Mouse (Mus musculus) embryonic facial prominence, embryonic 11.5 days (tissue): Measurements from ENCODE around the gene Plxnc1. TPM values are rescaled to one million over a fixed set of nuclear protein-coding genes. Genes with fewer than 3 reads are reported as not detected.

ENCODE experiments used
- ATAC-seq: fragments of 200-750 bp; cut with Nextera tagmentation; replicated peaks from 2 replicates; pipeline ENCODE4 v1.8.0; 2017; ENCODE audit warnings: low read depth; ENCODE audit not compliant: insufficient number of reproducible peaks, low FRiP score, low TSS enrichment
- DNase-seq: peaks from one replicate; pipeline ENCODE4 v3.0.0-alpha.2; 2015; ENCODE audit warnings: low spot score
- H3K27ac ChIP-seq: fragments of 300-500 bp; sonication (generic); replicated peaks from 2 replicates; pipeline ENCODE4 v1.5.1; 2014; ENCODE audit warnings: mild to moderate bottlenecking, low read depth, low read length, control low read depth
- H3K27me3 ChIP-seq: fragments of 300-500 bp; sonication (generic); 2 replicates; pipeline ENCODE4 v1.6.1; 2014; ENCODE audit warnings: mild to moderate bottlenecking, low read length, moderate library complexity, mixed read lengths; ENCODE audit not compliant: control insufficient read depth, insufficient read depth
- H3K36me3 ChIP-seq: fragments of 300-500 bp; sonication (generic); replicated peaks from 2 replicates; pipeline ENCODE4 v1.6.1; 2014; ENCODE audit warnings: low read depth, mild to moderate bottlenecking, low read length, moderate library complexity, mixed read lengths; ENCODE audit not compliant: control insufficient read depth, insufficient read depth
- H3K4me1 ChIP-seq: fragments of 300-500 bp; sonication (generic); 2 replicates; pipeline ENCODE4 v1.6.1; 2014; ENCODE audit warnings: low read length, mixed read lengths; ENCODE audit not compliant: control insufficient read depth, insufficient read depth
- H3K4me2 ChIP-seq: fragments of 300-500 bp; sonication (generic); 2 replicates; pipeline ENCODE4 v1.6.1; 2014; ENCODE audit warnings: low read depth, mild to moderate bottlenecking, control low read depth, low read length, moderate library complexity
- H3K4me3 ChIP-seq: fragments of 300-500 bp; sonication (generic); 2 replicates; pipeline ENCODE4 v1.5.1; 2014; ENCODE audit warnings: low read depth, low read length, control low read depth
- H3K9ac ChIP-seq: fragments of 300-500 bp; sonication (generic); replicated peaks from 2 replicates; pipeline ENCODE4 v1.6.1; 2014; ENCODE audit warnings: mild to moderate bottlenecking, control low read depth, low read length
- H3K9me3 ChIP-seq: fragments of 300-500 bp; sonication (generic); replicated peaks from 2 replicates; pipeline ENCODE4 v1.6.1; 2016; ENCODE audit warnings: mild to moderate bottlenecking, low read length, inconsistent platforms, mixed read lengths; ENCODE audit not compliant: control insufficient read depth
- WGBS: fragments of 180-500 bp; shearing (Covaris S2); extraction: QIAGEN DNeasy Blood & Tissue Kit; methylation state at CpG from one replicate; pipeline ENCODE4 v1.1.7; 2014; 5-methylcytosine and 5-hydroxymethylcytosine counted together
- polyA plus RNA-seq: library from polyadenylated mRNA; unstranded; fragments of >200 nt; fragmentation: Nextera tagmentation; extraction: Ambion mirVana; gene quantifications from 2 replicates; pipeline ENCODE4 v1.2.1, GENCODE M21; 2014

The Plxnc1 gene
- polyA plus RNA-seq, 1 experiment from 2014 or later = 2.8 TPM

DNA sequence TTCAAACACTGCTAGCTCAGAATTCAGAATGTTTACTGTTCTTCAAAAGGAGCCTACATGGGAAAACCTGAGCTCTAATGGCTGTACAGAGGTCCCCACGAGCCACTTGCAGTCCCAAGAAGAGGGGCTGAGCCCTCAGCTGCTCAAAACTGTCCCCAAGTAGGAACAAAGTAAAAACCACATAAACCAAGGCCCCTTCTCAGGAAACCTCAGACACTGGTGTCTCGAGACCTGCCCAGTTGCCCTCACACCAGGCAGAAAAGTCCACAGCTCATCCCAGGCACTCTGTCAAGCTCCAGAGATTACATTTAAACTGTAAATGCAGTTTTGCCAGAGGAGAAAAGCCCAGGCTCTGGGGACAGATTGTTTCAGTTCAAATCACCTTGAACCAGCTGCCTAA lies 26.6 kb downstream of the Plxnc1 start:
- Histone ChIP-seq H3K36me3 (no peaks in the 10 kb centered on the region), H3K4me1 (no peaks in the 10 kb centered on the region; the same call in none of the 2 replicates), H3K4me3 (no peak overlapping the region), H3K9me3 (no peaks in the 10 kb centered on the region), H3K27me3 (no peaks in the 10 kb centered on the region), H3K27ac (no peak overlapping the region), H3K4me2 (no peak overlapping the region), H3K9ac (no peak overlapping the region)
- ATAC-seq (no peak), DNase-seq (no peak)
- 77% methylated on average over 2 of the region's 2 CpGs for WGBS

DNA sequence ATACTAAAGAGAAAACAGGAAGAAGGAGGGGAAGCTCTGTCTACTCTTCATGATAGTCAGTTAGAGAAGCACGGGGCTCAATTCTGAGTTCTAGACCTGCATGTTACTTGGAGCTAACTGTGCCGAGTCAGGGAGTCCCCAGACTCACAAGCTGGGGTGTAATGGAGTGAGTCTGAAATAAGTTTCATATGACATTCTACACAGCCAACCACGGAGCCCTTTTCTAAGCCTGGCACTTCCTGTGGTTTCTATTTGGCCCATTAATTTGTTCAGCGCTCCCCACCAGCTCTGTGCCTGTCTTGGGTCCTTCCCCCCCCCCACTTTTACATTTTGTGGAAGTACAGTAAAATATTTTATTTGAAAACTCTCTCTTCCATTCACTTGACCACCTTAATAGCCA lies 27.3 kb downstream of the Plxnc1 start:
- Histone ChIP-seq H3K4me3 (no peak overlapping the region), H3K27me3 (no peaks in the 10 kb centered on the region), H3K9me3 (no peaks in the 10 kb centered on the region), H3K36me3 (no peaks in the 10 kb centered on the region), H3K9ac (no peak overlapping the region), H3K27ac (no peak overlapping the region), H3K4me2 (no peak overlapping the region), H3K4me1 (no peaks in the 10 kb centered on the region; the same call in none of the 2 replicates)
- ATAC-seq = no peak
- DNase-seq = no peak
- 69% methylated on average over 4 of the region's 4 CpGs for WGBS

DNA sequence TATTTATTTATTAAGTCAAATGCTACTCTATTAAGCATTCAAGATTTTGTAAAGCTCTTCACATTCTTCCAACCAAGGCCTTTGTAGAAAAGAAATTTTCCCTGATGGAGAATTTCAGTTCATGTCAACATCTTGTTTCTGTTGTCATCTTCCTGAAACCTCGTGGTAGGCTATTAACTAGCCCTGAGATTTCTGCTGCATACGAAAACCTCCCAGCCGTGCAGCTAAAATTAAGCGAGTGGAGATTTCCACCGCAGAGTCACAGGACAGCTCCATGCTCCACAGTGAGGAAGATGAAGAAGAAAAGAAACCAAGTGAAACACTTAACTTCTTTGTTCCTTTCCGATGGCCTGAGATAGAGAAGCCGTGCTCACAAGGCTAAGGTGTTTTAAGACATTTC lies 28.0 kb downstream of the Plxnc1 start:
- WGBS = 88% methylated on average over 7 of the region's 7 CpGs
- Histone ChIP-seq H3K27ac (no peak overlapping the region), H3K9ac (no peak overlapping the region), H3K27me3 (no peaks in the 10 kb centered on the region), H3K4me2 (no peak overlapping the region), H3K9me3 (no peaks in the 10 kb centered on the region), H3K4me1 (no peaks in the 10 kb centered on the region; the same call in none of the 2 replicates), H3K36me3 (no peaks in the 10 kb centered on the region), H3K4me3 (no peak overlapping the region)
- DNase-seq = no peak
- no peak for ATAC-seq

DNA sequence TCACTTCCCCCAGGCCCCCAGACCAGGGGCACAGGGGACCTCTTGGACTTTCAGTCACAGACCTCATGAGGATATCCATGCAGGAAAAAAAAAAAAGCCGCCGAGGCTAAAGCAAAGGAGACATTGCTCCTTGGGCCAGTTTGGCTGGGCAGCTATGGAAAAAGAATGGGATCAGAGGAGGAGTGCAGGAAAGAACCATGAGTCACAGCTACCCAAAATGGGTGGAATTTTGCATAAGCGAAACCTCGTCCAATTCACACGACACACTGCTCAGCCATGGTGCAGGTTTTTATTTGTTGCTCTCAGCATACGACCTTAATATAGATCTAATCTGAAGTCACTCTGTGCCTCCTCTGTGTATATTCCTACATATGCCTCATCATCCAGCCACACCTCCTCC lies 28.9 kb downstream of the Plxnc1 start:
- Histone ChIP-seq H3K27me3 (no peaks in the 10 kb centered on the region), H3K36me3 (no peaks in the 10 kb centered on the region), H3K4me3 (no peak overlapping the region), H3K4me1 (no peaks in the 10 kb centered on the region; the same call in 1 of the 2 replicates), H3K4me2 (no peak overlapping the region), H3K9ac (no peak overlapping the region), H3K27ac (no peak overlapping the region), H3K9me3 (no peaks in the 10 kb centered on the region)
- 90% methylated on average over 6 of the region's 6 CpGs for WGBS
- ATAC-seq (no peak), DNase-seq (no peak)

DNA sequence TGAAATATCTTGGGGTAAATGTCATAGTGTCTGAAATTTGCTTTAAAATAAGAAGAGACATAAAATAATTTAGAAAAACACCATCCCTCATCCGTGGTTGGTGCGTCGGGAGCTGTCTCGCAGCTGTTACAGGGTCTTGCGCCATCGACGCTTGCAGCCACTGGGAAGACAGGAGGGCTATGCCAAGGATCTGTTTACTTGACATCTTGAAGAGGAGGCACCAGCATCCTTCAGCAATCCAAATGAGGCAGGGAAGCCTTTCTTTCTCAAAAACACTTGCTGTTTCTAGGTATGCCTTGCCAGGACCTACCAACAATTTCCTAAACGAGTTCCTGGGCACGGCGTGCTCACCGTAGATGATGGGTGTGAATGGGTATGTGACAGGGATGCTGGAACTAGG lies 30.6 kb downstream of the Plxnc1 start:
- no peaks in the 10 kb centered on the region for H3K36me3 ChIP-seq
- H3K4me3 ChIP-seq = no peak overlapping the region
- no peak overlapping the region for H3K4me2 ChIP-seq
- H3K27ac ChIP-seq = no peak overlapping the region
- DNase-seq = no peak
- WGBS = 90% methylated on average over 11 of the region's 11 CpGs
- H3K9me3 ChIP-seq = no peaks in the 10 kb centered on the region
- no peaks in the 10 kb centered on the region for H3K27me3 ChIP-seq
- H3K4me1 ChIP-seq = no peaks in the 10 kb centered on the region
- ATAC-seq = no peak
- no peak overlapping the region for H3K9ac ChIP-seq

DNA sequence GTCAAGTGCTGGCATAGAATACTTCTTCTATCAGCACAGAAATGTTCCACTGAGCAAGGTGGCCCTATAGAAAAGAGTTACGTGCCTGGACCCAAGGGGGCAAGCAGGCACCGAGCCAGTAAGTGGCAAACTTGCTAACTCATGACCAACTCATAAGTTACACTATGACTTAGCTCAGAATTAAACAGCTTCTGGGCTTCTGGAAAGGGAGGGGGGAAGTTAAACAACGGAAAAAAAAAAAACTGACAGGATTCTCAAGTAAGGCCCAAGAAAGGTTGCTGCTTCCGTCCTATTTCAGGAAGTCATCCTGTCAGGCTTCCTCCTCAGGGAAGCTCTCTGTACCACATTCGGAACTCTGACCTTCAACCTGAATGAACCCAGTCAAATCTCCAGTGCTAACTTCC lies 31.3 kb downstream of the Plxnc1 start:
- no peak for ATAC-seq
- Histone ChIP-seq H3K4me1 (no peaks in the 10 kb centered on the region), H3K36me3 (no peaks in the 10 kb centered on the region), H3K4me3 (no peak overlapping the region), H3K27ac (no peak overlapping the region), H3K9me3 (no peaks in the 10 kb centered on the region), H3K27me3 (no peaks in the 10 kb centered on the region), H3K9ac (no peak overlapping the region), H3K4me2 (no peak overlapping the region)
- 72% methylated on average over 5 of the region's 5 CpGs for whole genome bisulfite sequencing
- DNase-seq = no peak

DNA sequence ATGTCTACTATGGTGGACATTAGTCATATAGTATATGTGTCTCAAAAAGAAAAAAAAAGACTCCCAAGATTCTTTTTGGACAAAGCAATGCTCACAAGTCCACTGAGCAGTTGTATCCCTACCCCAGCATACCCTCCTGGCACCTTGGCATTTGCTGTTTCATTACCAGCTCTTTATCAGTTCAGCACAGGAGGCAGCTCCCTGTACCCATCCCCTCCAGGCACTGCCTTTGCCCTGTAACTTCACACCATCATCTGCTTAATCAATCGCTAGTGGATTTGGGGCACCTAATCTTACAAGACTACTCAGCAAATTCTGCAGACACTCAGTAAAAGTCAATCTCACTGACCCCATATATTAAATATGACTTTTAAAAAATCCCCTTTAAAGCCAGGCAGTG lies 32.1 kb downstream of the Plxnc1 start:
- no peaks in the 10 kb centered on the region for H3K36me3 ChIP-seq
- no peaks in the 10 kb centered on the region for H3K27me3 ChIP-seq
- no peaks in the 10 kb centered on the region for H3K4me1 ChIP-seq
- WGBS = 82% methylated on average over 1 of the region's 1 CpGs
- H3K4me3 ChIP-seq = no peak overlapping the region
- no peak overlapping the region for H3K4me2 ChIP-seq
- ATAC-seq = no peak
- H3K27ac ChIP-seq = no peak overlapping the region
- DNase-seq = no peak
- H3K9ac ChIP-seq = no peak overlapping the region
- no peaks in the 10 kb centered on the region for H3K9me3 ChIP-seq

DNA sequence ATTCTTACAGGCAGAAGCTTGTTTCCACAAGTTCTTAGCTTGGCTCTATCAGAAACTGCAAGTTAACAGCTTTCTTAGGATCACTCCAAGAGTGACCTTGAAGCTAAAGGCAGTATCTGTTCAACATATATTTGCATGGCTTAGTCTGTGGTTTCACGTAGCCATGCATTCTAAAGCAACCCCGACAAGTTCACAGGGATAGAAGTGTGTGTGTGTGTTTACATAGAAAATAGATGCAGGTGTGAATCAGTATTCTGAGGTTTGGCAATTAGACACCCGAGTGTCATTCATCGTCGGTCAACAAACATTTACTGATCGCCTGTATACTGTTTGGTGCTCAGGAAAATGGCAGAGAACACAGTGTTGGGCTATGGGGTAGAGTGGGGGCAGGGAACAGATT lies 33.5 kb downstream of the Plxnc1 start:
- Histone ChIP-seq H3K4me1 (no peaks in the 10 kb centered on the region), H3K9me3 (no peaks in the 10 kb centered on the region), H3K9ac (no peak overlapping the region), H3K27ac (no peak overlapping the region), H3K4me3 (no peak overlapping the region), H3K36me3 (no peaks in the 10 kb centered on the region), H3K27me3 (no peaks in the 10 kb centered on the region), H3K4me2 (no peak overlapping the region)
- ATAC-seq = no peak
- 88% methylated on average over 6 of the region's 6 CpGs for WGBS
- no peak for DNase-seq
